8 mouse cellular contexts compared by ENCODE assay signal in the genomic region with DNA sequence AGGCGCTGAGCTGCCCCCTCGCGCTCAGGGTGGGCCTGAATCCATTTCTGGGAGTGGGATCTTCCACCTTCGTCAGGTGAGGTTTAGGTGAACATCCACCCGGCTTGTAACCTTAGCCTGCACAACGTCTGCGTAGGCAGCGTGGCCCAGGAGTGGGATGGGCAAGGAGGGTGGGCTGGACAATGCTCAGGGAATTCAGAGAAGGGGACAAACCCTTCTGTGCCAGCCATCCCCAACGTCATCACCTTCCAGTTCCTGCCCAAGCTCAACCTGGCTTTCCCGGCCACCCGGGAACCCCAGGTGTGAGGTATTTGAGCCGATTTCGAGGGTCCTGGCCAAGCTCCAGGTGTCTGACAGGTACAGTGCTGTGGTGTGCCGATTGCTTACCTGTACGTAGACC. TPM values are rescaled to one million over a fixed set of nuclear protein-coding genes. Genes with fewer than 3 reads are reported as not detected.
DNase-seq lines count a peak whose midpoint lies in the region; ATAC-seq and TF ChIP-seq lines count a peak whose summit lies in the region.

No protein-coding gene starts in this region.

- peak overlapping the region; percentile 87 for H3K27ac ChIP-seq in forebrain, embryonic 15.5 days (replicated peaks)
- H3K27ac ChIP-seq in liver, postnatal 0 days (ENCODE audit: low read depth), result peak overlapping the region; percentile 88

- H3K4me2 ChIP-seq in forebrain, embryonic 15.5 days (replicated peaks), result peak overlapping the region; percentile 84
- peak overlapping the region; percentile 96 for H3K4me2 ChIP-seq in liver, postnatal 0 days (ENCODE audit: low read depth, low read length)

- peak overlapping the region; percentile 89 for H3K4me3 ChIP-seq in forebrain, embryonic 15.5 days
- peak overlapping the region; percentile 75 for H3K4me3 ChIP-seq in liver, postnatal 0 days (ENCODE audit: low read depth, low read length)

- TF ChIP-seq CTCF in liver, postnatal 0 days (IDR thresholded peaks at IDR 0.05; ENCODE audit: low read depth), result no peak

- no peaks in the 10 kb centered on the region for H3K9me3 ChIP-seq in forebrain, embryonic 15.5 days
- H3K9me3 ChIP-seq in liver, postnatal 0 days (ENCODE audit: low read length), result no peaks in the 10 kb centered on the region

- 7% methylated on average over 15 of the region's 15 CpGs for WGBS in forebrain, embryonic 15.5 days
- WGBS in liver, postnatal 0 days (ENCODE audit: insufficient replicate concordance), result 6% methylated on average over 15 of the region's 15 CpGs

- peak; percentile 44 for ATAC-seq in forebrain, embryonic 15.5 days (replicated peaks)
- peak; percentile 2; the same call in 1 of the 2 replicates for ATAC-seq in liver, postnatal 0 days

- DNase-seq in left cerebral cortex, postnatal 4 days, result peak; percentile 41
- DNase-seq in left cerebral cortex, postnatal 36 days (ENCODE audit: low spot score in 2 of 2), result no peak
- DNase-seq in cerebellum, adult 18-20 months, result peak; percentile 31 to 50
- no peak for DNase-seq in liver, postnatal 0 days
- DNase-seq in embryo, embryonic 10 days (ENCODE audit: low spot score), result no peak
- no peak for DNase-seq in spleen, postnatal 14 days (ENCODE audit: low spot score in 2 of 2)
- no peak for DNase-seq in embryo, embryonic 11 days

- H3K9ac ChIP-seq in forebrain, embryonic 15.5 days (replicated peaks), result peak overlapping the region; percentile 93
- peak overlapping the region; percentile 86 for H3K9ac ChIP-seq in liver, postnatal 0 days (replicated peaks)

- peaks cover 41% of the 10 kb centered on the region for H3K36me3 ChIP-seq in forebrain, embryonic 15.5 days
- peaks cover 33% of the 10 kb centered on the region for H3K36me3 ChIP-seq in liver, postnatal 0 days (replicated peaks; ENCODE audit: insufficient read depth, low read length)

- peaks cover 23% of the 10 kb centered on the region for H3K4me1 ChIP-seq in forebrain, embryonic 15.5 days
- peaks cover 23% of the 10 kb centered on the region for H3K4me1 ChIP-seq in liver, postnatal 0 days (ENCODE audit: insufficient read depth)

- TF ChIP-seq EP300 in liver, postnatal 0 days (IDR thresholded peaks at IDR 0.05; ENCODE audit: low read depth), result no peak

- no peaks in the 10 kb centered on the region for H3K27me3 ChIP-seq in forebrain, embryonic 15.5 days
- no peaks in the 10 kb centered on the region for H3K27me3 ChIP-seq in liver, postnatal 0 days (ENCODE audit: insufficient read depth, low read length)

- intact Hi-C loops in left cerebral cortex, postnatal 4 days (cut with DNase I), result no loop called here
- intact Hi-C loops in left cerebral cortex, postnatal 36 days (cut with DNase I), result no loop called here

RNA-seq across cellular contexts. Expression of gene Hyou1, which starts 0.6 kb away (rescaled TPM):
- total RNA-seq in left cerebral cortex, postnatal 4 days (2021), result 10 to 100 TPM; 87.2 to 90.0 TPM
- 100 to 1,000 TPM; 113 to 146 TPM for total RNA-seq in left cerebral cortex, postnatal 36 days (2021)
- 21.6 and 22.0 TPM in 2 replicates for polyA plus RNA-seq in forebrain, embryonic 15.5 days (2015; fragmentation: Nextera tagmentation; extraction: Ambion mirVana)
- polyA plus RNA-seq in liver, postnatal 0 days (2015; fragmentation: Nextera tagmentation; extraction: Ambion mirVana), result 5.2 and 6.6 TPM in 2 replicates

RNA-seq across cellular contexts. Expression of gene Slc37a4, which starts 16.8 kb away (rescaled TPM):
- 10 to 100 TPM; 41.5 to 44.9 TPM for total RNA-seq in left cerebral cortex, postnatal 4 days (2021)
- 10 to 100 TPM; 27.6 to 33.4 TPM for total RNA-seq in left cerebral cortex, postnatal 36 days (2021)
- 36.1 and 37.4 TPM in 2 replicates for polyA plus RNA-seq in forebrain, embryonic 15.5 days (2015; fragmentation: Nextera tagmentation; extraction: Ambion mirVana)
- 178 and 188 TPM in 2 replicates for polyA plus RNA-seq in liver, postnatal 0 days (2015; fragmentation: Nextera tagmentation; extraction: Ambion mirVana)

RNA-seq across cellular contexts. Expression of gene Vps11, which starts 18.4 kb away (rescaled TPM):
- total RNA-seq in left cerebral cortex, postnatal 4 days (2021), result 10 to 100 TPM; 39.5 to 45.9 TPM
- 10 to 100 TPM; 52.5 to 55.5 TPM for total RNA-seq in left cerebral cortex, postnatal 36 days (2021)
- 38.4 and 42.3 TPM in 2 replicates for polyA plus RNA-seq in forebrain, embryonic 15.5 days (2015; fragmentation: Nextera tagmentation; extraction: Ambion mirVana)
- 12.1 and 13.3 TPM in 2 replicates for polyA plus RNA-seq in liver, postnatal 0 days (2015; fragmentation: Nextera tagmentation; extraction: Ambion mirVana)

RNA-seq across cellular contexts. Expression of gene Rps25, which starts 27.1 kb away (rescaled TPM):
- 1,000 to 10,000 TPM in 1 of 2 experiments, 100 to 1,000 TPM in 1; 978 to 1,068 TPM for total RNA-seq in left cerebral cortex, postnatal 4 days (2021)
- 100 to 1,000 TPM; 631 to 695 TPM for total RNA-seq in left cerebral cortex, postnatal 36 days (2021)
- polyA plus RNA-seq in forebrain, embryonic 15.5 days (2015; fragmentation: Nextera tagmentation; extraction: Ambion mirVana), result 1,070 and 1,143 TPM in 2 replicates
- 1,409 and 1,489 TPM in 2 replicates for polyA plus RNA-seq in liver, postnatal 0 days (2015; fragmentation: Nextera tagmentation; extraction: Ambion mirVana)

RNA-seq across cellular contexts. Expression of gene Trappc4, which starts 27.5 kb away (rescaled TPM):
- 100 to 1,000 TPM; 126 to 129 TPM for total RNA-seq in left cerebral cortex, postnatal 4 days (2021)
- total RNA-seq in left cerebral cortex, postnatal 36 days (2021), result 10 to 100 TPM; 67.0 to 69.5 TPM
- polyA plus RNA-seq in forebrain, embryonic 15.5 days (2015; fragmentation: Nextera tagmentation; extraction: Ambion mirVana), result 320 and 321 TPM in 2 replicates
- 48.0 and 50.4 TPM in 2 replicates for polyA plus RNA-seq in liver, postnatal 0 days (2015; fragmentation: Nextera tagmentation; extraction: Ambion mirVana)

Comparison
In these comparisons a context has a peak if more than half of its experiments do, and no peak if none do; other contexts are left out.
1. DNase-seq: peak in left cerebral cortex, postnatal 4 days (single experiment) and cerebellum, adult 18-20 months (2 of 2); none in left cerebral cortex, postnatal 36 days (0 of 2), liver, postnatal 0 days (single experiment), embryo, embryonic 10 days (single experiment), spleen, postnatal 14 days (0 of 2) and embryo, embryonic 11 days (single experiment).